Mouse (Mus musculus): ENCODE data around the gene Supt20. TPM values are rescaled to one million over a fixed set of nuclear protein-coding genes. Genes with fewer than 3 reads are reported as not detected.
"Not testable (repeated sequence)": the region's sequence is repeated elsewhere in the genome, so short reads cannot be mapped to it uniquely, and the experiment has no call there.

Supt20 gene
- total RNA-seq, 2 experiments from 2014 or later, result 54.3 to 85.1 TPM

DNA sequence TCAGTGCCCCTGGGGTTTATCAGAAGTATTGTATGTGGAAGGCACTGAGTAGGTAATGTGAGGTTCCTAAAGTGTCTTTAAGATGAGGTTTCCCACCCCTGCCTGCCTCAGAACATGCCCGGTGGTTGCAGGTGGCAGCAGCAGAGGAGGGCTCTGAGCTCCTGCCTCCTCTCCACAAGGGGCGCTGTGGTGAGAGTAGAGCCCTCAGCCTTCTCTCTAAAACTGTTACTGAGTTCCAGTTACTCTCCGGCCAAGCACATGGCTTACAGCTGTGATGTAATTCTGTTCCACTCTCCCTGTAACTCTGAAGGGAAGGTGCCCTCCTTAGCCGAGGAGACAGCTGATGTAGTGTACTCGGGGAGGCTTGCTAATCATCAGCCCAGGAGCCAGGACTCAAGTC lies 53.2 kb downstream of the Supt20 start:
- ATAC-seq (replicated peaks; ENCODE audit: low FRiP score, poor library complexity, severe bottlenecking), result peak; percentile 56; the same call in 1 of the 2 replicates

DNA sequence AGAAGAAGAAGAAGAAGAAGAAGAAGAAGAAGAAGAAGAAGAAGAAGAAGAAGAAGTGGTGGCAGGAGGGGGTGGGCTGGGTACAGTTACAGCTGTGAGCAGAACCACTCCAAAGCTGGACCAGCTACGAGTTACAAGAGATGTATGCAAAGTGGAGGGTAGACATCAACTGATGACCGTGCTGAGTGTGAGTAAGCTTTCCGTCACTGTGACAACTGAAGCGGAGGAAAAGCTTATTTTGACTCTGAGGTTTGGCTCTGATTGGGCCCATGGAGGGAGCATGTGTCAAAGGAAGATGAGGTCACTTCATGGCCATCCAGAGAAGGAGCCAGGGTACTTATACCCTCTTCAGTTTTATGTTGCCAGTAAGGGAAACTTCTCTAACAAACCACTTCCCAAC lies 60.8 kb downstream of the Supt20 start:
- ATAC-seq (replicated peaks; ENCODE audit: low FRiP score, poor library complexity, severe bottlenecking), result no peak

DNA sequence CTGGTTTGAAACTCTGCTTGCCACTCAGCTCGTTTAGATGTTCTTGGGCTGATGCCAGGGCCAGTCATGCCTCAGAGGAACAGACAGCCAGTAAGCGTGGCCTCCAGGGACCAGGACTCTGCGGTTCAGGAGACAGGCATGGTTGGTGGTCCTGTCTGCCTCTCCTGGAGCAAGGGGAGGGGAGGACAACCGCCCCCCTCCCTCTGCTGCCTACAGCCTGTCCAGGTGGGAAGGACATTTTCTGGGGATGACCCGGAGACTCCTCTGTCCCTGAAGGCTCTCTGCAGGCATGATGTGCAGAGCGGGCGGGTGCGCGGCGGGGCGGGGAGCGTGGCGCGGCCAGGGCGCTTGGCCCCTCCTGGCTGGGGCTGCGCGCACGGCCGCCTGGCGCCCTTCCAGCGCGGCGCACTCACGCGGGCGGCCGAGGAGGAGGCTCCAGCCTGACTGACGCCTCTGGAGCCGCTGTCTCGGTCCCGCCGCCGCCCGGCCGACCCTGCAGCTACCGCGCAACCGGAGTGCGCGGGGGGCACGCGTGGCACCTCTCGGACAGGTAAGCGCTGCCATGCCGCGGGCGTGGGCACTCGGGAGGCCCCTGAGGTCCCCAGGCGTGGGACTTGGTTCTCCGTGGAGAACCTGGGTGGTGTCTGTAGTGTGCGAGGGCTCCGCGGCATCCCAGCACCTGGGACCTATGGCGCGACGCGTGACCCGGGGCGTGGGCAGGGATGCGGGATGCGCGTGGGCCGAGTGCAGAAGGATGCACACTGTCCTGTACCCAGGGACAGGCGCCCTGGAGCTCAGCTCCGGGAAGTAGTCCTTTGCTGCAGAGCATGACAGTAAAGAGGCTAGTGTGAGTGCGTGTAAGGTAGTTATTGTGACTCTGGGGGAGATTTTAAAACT lies 62.8 kb downstream of the Supt20 start, which contains the start of gene Smad9:
Gene Smad9 (plus strand): TSS at position 438 of the 897 bp plus-strand sequence.
- no peak for ATAC-seq (replicated peaks; ENCODE audit: low FRiP score, poor library complexity, severe bottlenecking)

- no peak for ATAC-seq (replicated peaks; ENCODE audit: low FRiP score, poor library complexity, severe bottlenecking)
These were observed 63.5 kb downstream of the Supt20 start for GRCm38 (mm10) chr3:54756058-54756457.

- no peak for ATAC-seq (replicated peaks; ENCODE audit: low FRiP score, poor library complexity, severe bottlenecking)
These were observed 64.8 kb downstream of the Supt20 start for GRCm38 (mm10) chr3:54757446-54757845.

DNA sequence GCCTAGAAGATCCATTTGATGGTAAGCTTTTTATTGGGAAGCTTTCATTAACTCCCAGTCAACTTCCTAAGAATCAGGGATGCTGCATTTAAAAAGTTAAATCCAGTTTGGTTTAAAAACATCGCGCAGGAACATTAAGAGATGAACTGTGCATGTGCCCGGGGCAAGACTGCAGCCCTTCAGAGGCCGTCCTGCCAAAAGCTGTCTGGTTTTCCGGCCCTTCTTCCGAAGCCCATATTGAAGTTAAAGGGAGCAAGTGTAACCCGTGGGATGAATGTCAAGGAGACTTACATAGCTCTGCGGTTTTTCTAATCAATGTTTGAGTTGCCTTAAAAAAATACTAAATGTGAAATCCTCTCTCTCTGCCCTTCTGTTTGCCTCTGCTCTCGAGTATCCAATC lies 66.6 kb downstream of the Supt20 start:
- no peak for ATAC-seq (replicated peaks; ENCODE audit: low FRiP score, poor library complexity, severe bottlenecking)

GRCm38 (mm10) chr3:54760321-54761115 lies 67.9 kb downstream of the Supt20 start:
- ATAC-seq (replicated peaks; ENCODE audit: low FRiP score, poor library complexity, severe bottlenecking), result no peak

- no peak for ATAC-seq (replicated peaks; ENCODE audit: low FRiP score, poor library complexity, severe bottlenecking)
These were observed 68.7 kb downstream of the Supt20 start for GRCm38 (mm10) chr3:54761258-54761657.

GRCm38 (mm10) chr3:54764418-54764817 lies 71.8 kb downstream of the Supt20 start:
- no peak for ATAC-seq (replicated peaks; ENCODE audit: low FRiP score, poor library complexity, severe bottlenecking)

- ATAC-seq (replicated peaks; ENCODE audit: low FRiP score, poor library complexity, severe bottlenecking), result not testable (repeated sequence)
These were observed 72.9 kb downstream of the Supt20 start for GRCm38 (mm10) chr3:54765521-54765920.

DNA sequence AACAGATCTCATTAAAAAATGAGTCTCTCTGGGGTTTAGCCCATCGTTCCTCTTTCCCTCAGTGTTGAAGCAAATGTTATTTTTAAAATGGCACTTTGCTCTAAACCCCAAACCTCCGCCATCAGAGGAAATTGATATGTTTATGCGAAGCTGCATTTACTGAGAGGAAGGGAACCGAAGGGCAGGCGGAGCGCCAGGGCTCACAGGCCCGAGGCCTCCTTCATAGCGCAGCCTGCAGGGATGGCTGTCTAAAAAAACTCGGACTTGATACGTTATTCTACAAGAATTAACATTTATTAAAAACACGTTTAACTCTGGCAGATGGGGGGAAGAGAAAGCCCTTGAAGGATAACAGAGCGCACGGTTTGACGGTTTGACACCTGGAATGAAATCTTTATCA lies 73.4 kb downstream of the Supt20 start:
- ATAC-seq (replicated peaks; ENCODE audit: low FRiP score, poor library complexity, severe bottlenecking), result no peak

DNA sequence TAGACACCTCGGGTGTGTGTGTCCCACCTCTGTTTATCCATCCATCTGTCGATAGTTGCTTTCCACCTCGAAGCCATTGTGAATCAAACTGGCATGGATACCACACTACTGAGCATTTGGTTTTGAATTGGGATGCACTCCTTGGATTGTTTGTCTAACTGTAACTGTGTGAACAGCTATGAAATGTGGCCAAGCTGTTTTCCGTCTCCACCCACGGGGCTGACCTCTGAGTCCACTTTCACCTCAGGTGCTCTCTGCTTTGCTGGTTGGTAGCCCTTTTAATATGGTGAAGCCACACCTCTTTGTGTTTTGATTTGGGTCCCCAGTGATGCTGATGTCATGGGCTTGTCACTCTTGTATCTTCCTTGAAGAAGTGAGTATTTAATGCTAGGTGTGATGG lies 74.2 kb downstream of the Supt20 start:
- ATAC-seq (replicated peaks; ENCODE audit: low FRiP score, poor library complexity, severe bottlenecking), result no peak

GRCm38 (mm10) chr3:54768592-54768991 lies 76.0 kb downstream of the Supt20 start:
- ATAC-seq (replicated peaks; ENCODE audit: low FRiP score, poor library complexity, severe bottlenecking), result no peak

DNA sequence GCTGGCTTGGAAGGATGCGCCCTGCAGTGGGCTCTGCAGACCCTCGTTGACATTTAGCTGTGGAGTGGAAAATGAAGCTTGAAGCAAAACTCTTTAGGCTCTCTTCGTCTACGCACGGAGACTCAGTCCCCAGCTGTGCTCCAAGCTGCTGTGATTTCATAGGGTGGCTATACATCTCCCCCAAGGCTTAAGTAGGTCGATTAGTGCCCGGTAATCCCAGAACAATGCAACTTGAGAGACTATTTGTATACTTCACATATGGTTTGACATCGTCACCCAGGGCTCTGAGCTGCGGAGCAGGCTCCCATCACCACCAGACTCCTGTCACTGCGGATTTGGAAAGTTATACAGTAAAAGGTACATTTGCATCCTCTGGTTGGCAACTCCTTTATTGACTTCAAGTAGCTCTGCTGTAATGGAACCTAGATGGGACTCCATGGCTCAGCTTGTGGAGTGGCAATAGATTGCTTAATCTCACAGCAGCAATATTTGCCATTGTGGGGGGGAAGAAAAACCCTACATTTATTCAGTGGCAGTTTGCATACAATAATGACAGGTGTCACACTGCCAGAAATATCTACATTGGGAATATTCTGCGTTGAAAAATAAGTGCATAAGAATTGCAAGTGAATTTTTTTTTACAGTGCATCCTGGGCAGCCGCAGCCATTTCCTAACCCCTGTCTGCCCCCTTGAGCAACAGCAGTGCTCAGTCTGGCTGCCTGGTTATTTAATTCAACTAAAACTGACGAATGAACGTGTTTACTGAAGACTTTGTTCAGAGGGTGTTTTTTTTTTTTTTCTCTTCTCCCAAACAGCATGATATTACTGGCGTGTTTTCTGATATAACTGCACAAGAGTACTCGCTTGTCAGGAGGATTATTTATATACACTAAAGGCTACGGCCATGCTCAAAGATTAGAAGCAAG lies 77.0 kb downstream of the Supt20 start:
- ATAC-seq (replicated peaks; ENCODE audit: low FRiP score, poor library complexity, severe bottlenecking), result no peak

DNA sequence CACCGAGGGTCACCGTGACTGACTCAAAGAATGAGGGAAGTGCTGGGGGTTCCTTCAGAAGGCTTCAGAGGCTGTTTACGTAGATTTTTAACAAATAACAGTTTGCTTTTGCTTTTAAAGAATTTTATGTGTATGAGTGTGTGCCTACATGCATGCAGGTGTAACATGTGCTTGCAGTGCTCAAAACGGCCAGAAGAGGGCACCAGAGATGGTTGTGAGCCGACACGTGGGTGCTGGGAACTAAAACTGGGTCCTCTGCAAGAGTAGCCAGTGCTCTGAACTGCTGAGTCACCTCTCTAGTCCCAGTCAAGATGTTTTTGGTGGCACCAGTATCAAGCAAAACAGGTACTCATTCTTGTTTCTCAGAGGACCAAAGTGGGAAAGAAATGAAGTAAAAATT lies 81.0 kb downstream of the Supt20 start:
- ATAC-seq (replicated peaks; ENCODE audit: low FRiP score, poor library complexity, severe bottlenecking), result no peak

- no peak for ATAC-seq (replicated peaks; ENCODE audit: low FRiP score, poor library complexity, severe bottlenecking)
These were observed 83.5 kb downstream of the Supt20 start for GRCm38 (mm10) chr3:54775989-54776631.

All from erythroid progenitor cell, adult 5-6 weeks (primary cell).